Mouse (Mus musculus) embryo, embryonic 10 days (tissue): ENCODE results near the gene Riok1.

Experiments
- DNase-seq: peaks from one replicate; pipeline ENCODE4 v3.0.0-alpha.2; 2015; ENCODE audit warnings: low spot score

Riok1 gene

GRCm38 (mm10) chr13:38036343-38037043 lies at the start of gene Riok1:
Gene Riok1, plus strand, starts transcription at chr13:38036995.
- no peak for DNase-seq

GRCm38 (mm10) chr13:37989701-37990100 lies 47.1 kb upstream of the Riok1 start:
- no peak for DNase-seq

- DNase-seq = no peak
Observed at GRCm38 (mm10) chr13:37992638-37993371, 44.0 kb upstream of the Riok1 start.

GRCm38 (mm10) chr13:37993376-37993703 lies 43.5 kb upstream of the Riok1 start:
- DNase-seq = no peak

- peak; percentile 97 for DNase-seq
Observed at GRCm38 (mm10) chr13:37993704-37994404, 42.9 kb upstream of the Riok1 start, which contains the start of gene Ssr1. Gene Ssr1, minus strand, starts transcription at chr13:37994217.

- no peak for DNase-seq
Observed at GRCm38 (mm10) chr13:37994405-37994749, 42.4 kb upstream of the Riok1 start.

- no peak for DNase-seq
Observed at GRCm38 (mm10) chr13:37999713-38000112, 37.1 kb upstream of the Riok1 start.

GRCm38 (mm10) chr13:38002461-38002860 lies 34.3 kb upstream of the Riok1 start:
- no peak for DNase-seq

- no peak for DNase-seq
Observed at GRCm38 (mm10) chr13:38007972-38008371, 28.8 kb upstream of the Riok1 start.

- no peak for DNase-seq
Observed at GRCm38 (mm10) chr13:38009721-38010408, 26.9 kb upstream of the Riok1 start.

GRCm38 (mm10) chr13:38010444-38010910 lies 26.3 kb upstream of the Riok1 start:
- DNase-seq = no peak

GRCm38 (mm10) chr13:38012436-38012835 lies 24.4 kb upstream of the Riok1 start:
- no peak for DNase-seq

GRCm38 (mm10) chr13:38015591-38015990 lies 21.2 kb upstream of the Riok1 start:
- no peak for DNase-seq

GRCm38 (mm10) chr13:38018791-38019190 lies 18.0 kb upstream of the Riok1 start:
- DNase-seq = no peak

- DNase-seq = no peak
Observed at GRCm38 (mm10) chr13:38025874-38026273, 10.9 kb upstream of the Riok1 start.

GRCm38 (mm10) chr13:38027618-38028248 lies 9.1 kb upstream of the Riok1 start:
- no peak for DNase-seq

- DNase-seq = no peak
Observed at GRCm38 (mm10) chr13:38028407-38028806, 8.4 kb upstream of the Riok1 start.

- DNase-seq = peak; percentile 100
Observed at GRCm38 (mm10) chr13:38037044-38037687, 371 bp downstream of the Riok1 start, which contains the start of gene Cage1. Gene Cage1, minus strand, starts transcription at chr13:38037069.

- DNase-seq = no peak
Observed at GRCm38 (mm10) chr13:38037811-38038210, 1.0 kb downstream of the Riok1 start.

GRCm38 (mm10) chr13:38049888-38050287 lies 13.1 kb downstream of the Riok1 start:
- DNase-seq = no peak

- DNase-seq = no peak
Observed at GRCm38 (mm10) chr13:38062678-38063077, 25.9 kb downstream of the Riok1 start.
